Mouse (Mus musculus): ENCODE results near the gene Gm12166.
"Not testable (repeated sequence)": the region's sequence is repeated elsewhere in the genome, so short reads cannot be mapped to it uniquely, and the experiment has no call there.

Gm12166 gene

DNA sequence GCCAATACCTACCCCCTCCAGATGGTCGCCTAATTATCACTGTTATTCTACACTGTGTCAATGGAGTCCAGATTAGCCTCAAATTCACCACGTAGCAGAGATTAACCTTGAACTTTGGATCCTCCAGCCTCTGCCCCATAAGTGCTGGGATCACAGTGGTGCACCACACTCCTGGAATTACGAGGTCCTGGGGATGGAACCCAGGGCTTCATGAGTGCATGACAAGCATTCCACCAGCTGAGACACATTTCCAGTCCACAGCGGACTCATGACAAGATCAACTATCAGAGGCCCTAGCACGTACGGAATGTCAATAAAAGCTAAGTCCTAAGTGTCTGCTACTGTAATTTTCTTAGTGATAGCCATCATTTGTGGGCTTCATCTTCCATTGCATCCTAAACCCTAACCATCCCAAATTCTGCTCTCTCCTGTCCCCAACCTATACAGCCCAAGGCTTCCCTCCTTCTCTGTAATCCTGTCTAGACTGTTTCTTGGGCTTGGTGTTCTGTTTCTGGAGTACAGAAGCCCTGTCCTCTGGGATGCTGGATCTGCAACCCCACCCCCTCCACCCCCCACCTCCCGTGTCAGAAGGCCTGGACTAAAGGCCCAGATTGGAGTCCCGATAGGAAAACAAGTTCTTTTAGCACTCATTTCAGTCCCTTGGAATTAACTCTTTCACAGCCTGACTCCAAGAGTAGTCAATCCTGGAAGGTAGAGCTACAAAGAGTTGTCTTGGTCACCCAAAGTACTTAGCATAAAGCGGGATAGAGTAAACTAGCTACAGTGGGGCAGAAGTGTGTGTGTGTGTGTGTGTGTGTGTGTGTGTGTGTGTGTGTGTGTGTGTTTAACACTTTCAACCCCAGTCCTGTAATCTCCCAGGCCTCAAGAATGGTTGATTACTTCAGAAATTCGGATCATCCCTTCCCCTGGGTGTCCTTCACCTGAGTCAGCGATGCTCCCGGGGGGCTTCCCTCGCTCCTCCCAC is 3.1 kb upstream of the Gm12166 start:
- DNase-seq (ENCODE audit: low read depth), result no peak

DNA sequence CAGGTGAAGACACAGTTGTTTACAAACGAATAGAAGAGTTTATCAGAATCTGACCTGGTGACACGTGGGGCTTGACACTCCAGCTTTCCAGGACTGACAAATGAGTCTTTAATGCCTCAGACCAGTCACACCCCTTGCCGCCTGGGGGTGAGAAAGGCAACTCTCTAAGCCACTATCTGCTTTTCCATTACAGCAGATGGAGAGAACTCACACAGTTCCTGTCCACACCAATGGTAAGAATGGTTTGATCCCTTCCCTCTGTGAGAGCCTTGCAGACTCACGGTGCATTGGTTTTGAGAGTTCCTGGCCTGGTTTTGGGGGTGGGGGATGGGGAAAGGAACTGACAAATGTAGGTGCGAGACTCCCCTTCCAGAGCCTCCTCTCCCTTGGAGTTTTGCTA is 2.2 kb upstream of the Gm12166 start:
- no peak for DNase-seq (ENCODE audit: low read depth)

DNA sequence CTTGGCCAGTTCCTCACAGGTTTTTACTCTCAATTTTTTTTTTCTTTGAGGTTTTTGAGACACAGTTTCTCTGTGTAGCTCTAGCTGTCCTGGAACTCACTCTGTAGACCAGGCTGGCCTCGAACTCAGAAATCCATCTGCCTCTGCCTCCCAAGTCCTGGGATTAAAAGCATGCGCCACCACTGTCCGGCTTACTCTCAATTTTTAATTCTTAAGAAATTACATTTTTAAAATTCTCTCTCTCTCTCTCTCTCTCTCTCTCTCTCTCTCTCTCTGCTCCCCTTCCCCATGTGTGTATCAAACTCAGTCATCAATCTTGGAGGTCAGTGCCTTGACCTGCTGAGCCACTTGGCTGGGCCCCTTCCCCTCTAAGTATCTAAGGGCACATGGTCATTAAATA is 1.3 kb upstream of the Gm12166 start:
- not testable (repeated sequence) for DNase-seq (ENCODE audit: low read depth)

DNA sequence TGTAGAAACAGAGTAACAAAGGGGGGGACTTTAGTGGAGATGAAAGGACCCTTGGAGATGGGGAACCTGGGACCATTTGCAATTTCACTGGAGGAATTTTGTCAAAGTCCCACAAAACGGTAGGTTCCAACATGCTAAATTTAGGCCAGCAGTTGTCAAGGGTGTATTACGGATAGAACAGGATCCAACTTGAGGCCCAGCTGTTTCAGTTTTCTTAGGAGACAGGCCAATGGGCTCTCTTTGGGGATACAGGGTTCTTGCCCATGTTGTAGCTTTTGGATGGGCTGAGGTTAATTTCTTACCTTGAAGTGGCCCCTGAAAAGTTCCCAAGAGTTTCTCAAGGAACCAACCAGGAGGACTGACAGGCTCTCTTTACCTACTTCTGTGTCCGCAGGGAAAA is 4.9 kb downstream of the Gm12166 start:
- DNase-seq (ENCODE audit: low read depth), result no peak

DNA sequence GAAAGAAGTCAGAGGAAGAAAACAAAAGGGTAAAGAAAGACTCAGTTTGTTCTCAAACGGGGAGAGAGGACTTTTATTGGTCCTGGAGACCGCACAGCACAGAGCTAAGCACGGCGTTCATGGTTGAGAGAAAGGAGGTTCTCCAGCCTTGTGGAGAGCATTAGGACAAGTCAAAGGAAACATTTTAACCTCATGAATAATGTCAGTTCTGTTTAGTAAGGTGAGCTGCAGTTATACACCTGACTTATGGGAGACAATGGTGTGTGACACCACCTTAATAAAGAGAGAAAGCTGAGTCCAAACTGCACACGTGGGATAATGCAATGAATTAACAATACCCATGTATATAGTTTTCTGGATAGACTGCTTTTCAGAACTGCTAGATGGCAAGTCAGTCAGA is 7.3 kb downstream of the Gm12166 start:
- no peak for DNase-seq (ENCODE audit: low read depth)

DNA sequence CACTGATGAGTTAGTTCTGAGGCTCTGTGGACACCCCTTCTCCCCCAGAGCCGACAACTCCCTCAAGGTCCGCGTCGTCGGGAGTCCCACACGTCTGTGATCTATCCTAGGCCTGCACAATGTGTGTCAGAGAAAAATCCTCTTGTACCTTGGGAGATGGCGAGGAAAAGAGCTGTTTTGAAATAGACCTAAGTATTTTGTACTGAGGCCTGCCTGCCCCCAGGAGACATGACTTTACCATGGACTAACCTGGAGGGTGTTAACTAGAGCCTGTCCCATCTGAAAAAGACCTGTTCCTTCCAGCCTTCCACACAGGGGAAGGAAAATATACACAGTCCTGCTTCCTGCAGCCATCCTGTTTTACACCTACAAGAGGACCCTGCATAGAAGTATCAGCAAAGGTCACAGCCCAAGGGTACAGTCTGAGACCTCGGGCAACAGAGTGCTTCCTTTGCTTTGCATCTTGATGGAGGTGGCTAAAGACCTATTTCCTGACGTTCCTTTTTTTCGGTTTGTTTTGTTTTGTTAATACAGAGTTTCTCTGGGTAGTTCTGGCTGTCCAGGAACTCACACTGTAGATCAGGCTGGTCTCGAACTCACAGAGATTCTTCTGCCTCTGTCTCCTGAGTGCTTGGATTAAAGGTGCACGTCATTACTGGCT is 10.4 kb downstream of the Gm12166 start:
- DNase-seq (ENCODE audit: low read depth), result no peak

DNA sequence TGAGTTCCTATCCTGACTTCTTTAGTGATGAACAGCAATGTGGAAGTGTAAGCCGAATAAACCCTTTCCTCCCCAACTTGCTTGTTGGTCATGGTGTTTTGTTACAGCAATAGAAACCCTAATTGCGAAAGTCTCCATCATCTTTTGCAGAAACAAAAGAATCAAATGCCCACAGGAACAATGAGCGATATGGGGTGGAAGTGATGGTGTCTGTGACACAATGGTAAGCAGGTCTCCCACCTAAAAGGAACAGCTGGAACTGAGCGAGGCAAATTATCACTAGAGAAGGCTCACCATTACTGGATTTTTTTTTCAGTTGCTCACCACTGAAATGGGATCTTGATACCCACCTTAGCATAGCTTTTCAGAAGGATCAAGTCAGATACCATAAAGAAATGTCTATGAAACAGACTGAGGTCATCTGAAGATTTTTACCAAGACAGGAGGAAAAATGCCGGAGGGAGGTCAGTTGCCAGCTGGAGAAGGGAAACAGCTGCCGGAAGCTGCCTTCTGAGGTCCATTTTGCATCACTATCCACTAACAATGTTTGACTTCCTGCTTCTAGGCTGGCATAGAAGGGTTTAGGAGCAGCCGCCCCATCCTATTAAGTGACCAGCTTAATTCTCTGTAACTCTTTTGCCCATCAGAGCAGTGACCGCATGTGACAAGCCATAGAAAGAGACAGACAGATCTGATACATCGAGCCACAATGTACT is 11.1 kb downstream of the Gm12166 start:
- no peak for DNase-seq (ENCODE audit: low read depth)

DNA sequence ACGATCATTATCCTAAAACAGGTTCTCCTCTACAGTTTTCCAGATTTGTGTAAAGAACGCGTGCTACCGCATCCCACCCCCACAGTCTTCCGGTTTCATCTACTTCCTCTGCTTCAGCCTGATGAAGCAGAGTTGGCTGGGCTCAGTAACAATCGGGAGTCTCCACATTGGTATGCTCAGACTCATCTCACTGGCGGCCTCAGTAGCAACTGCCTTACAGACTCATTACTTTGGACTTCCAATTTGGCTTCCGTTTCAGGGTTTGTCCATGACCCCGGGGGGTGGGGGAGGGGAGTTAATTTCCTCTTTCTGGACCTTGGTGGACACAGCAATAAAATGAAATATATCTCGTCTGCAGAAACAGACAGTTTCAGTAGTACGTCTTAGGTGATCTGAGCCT is 12.8 kb downstream of the Gm12166 start:
- peak; percentile 64 for DNase-seq (ENCODE audit: low read depth)

DNA sequence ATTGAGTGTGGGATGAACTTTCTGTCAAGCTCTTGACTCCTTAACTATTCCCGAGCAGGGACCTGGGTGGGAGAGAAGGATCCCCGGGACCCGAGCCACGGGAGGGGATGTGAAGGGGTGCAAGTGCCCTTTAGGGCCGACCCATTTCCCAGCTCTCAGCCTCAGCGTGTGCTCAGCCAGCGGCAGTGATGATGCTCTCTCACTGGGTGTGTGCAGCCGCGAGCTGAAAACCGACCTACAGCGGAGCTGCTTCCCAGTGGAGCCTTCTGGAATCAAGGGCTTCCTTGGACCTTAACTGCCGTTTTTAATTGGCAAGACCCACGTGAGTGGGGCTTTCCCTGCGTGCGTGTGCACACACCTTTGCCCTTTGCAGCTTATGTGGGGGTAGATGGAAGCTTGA is 13.2 kb downstream of the Gm12166 start:
- no peak for DNase-seq (ENCODE audit: low read depth)

DNA sequence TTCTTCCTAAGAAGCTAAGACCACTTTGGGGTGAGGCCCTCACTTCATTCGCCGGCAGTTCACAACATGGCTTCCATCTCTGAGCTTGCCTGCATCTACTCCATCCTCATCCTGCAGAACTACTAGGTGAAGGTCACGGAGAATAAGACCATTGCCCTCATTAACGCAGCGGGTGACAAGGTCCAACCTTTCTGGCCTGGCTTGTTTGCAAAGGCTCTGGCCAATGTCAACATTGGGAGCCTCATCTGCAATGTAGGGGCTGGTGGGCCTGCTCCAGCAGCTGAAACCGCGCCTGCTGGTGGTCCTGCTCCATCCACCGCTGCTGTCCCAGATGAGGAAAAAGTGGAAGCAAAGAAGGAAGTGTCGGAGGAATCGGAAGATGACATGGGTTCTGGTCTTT is 15.7 kb downstream of the Gm12166 start:
- DNase-seq (ENCODE audit: low read depth), result no peak

DNA sequence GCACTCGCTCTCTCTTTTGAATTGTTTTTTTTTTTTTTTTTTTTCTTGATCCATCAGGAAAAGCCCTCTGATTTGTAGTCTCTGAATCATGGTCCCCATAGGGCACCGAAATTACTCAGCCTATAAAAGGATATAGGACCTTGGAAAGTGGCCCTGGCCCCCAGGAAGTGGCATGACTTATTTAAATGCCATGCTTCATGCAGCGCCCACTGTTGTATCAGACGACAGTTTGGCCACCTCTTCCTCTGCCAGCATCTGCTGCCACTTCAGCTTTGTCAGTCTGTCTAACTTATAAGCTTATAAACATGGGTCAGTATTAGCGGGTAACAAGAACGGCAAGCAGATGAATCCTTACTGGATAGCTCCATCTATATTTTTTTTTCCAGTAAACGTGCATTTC is 19.2 kb downstream of the Gm12166 start:
- DNase-seq (ENCODE audit: low read depth), result peak; percentile 11

DNA sequence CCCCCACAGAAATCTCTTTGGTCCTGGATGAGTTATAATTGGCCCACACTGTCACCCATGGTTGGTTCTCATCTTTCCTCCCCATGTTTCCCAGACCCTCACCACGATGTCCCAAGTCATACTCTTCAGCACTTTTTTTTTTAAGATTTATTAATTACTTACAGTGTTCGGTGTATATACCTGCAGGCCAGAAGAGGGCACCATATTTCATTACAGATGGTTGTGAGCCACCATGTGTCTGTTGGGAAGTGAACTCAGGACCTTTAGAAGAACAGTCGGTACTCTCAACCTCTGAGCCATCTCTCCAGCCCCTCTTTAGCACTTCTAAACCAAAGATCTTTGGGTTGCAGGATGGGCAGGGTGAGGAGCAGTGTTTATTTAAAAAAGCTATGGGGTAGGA is 20.7 kb downstream of the Gm12166 start:
- peak; percentile 22 for DNase-seq (ENCODE audit: low read depth)

DNA sequence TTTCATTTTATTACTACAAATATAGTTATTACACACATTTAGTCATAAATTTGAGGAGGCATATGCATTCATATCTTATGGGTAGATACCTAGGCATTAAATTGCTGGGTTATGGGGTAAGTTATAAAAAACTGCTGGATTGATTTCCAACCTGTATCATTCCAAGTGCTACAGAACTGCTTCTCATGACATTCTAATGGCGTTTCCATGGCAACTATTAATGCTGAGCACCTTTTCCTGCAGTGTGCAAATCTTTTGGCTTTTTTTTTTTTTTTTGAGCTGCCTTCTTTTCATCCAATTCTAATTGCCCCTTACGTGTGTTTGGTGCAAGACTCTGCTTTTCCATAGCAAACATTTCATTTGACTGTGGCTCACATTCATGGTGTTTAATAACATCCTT is 22.1 kb downstream of the Gm12166 start:
- no peak for DNase-seq (ENCODE audit: low read depth)

DNA sequence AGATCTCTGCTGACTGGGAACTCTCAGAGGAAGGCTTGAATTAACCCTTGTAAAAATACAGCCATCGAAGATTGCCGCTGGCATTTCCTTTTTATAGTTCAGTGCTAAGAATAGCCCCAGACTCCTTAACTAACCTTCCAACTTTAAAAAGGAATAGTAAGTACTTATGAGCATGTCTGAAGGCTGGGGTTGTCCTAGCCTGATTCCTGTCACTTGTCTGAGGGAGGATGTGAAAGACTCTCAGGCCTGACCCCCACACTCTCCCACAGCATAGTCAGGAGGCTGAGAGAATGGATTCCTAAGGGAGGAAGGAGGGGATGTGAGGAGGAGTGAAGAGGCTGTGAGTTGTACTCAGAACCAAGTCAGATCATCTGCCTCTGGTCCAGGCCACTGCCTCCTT is 22.6 kb downstream of the Gm12166 start:
- DNase-seq (ENCODE audit: low read depth), result no peak

DNA sequence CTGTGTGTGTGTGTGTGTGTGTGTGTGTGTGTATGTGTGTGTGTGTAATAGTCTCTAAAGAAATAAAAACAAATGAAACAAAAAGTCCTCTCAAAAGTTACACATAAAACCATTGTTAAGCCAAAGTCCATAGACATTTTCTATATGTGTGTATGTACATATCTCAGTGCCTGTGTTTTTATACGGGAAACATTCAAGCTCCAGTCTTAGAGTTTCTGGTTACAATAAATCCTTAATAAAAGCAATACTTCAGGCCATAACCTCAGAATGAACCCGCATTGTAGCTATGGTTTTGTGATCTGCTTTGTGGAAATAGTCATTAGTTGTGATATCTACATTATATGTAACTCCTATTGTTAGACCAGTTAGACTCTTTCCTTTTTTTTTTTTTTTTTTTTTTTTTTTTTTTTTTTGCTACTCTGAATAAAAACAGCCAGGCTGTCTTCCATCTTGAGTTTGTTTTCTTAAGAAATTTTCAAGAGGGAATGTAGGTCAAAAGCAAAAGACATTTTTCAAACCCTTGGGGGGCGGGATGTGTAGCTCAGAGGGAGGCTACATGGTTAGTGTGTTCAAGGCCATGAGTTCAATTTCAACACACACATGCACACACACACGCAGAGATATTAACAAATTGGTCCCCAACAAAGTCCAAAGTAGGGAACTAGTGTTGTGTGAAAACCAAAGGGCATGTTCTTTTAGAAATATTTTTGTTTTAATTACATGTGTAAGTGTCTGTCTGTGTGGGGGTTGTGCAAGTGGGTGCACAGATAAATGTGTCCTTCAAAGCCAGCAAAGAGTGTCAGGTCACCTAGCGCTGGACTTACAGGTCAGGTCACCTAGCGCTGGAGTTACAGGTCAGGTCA is 23.9 kb downstream of the Gm12166 start:
- peak; percentile 56 for DNase-seq (ENCODE audit: low read depth)

DNA sequence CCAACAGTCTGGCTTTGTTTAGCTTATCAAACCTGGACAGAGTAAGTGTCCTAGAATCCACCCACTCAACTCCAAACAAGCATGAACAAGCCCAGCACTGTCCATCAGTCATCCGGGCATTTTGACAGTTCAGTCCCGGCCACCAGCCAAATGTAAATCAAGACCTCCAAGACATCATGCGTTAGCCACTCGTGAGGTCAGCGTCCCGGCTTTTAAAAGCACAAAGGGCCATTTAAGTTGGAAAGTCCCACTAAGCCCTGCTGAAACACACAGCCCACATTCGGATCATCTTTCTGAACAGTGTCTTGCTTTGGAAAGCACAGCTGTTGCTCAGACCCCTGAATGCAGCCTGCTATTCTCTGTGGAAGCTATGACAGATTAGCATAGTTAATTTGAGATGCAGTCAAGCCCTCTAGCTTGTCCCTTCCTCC is 26.1 kb downstream of the Gm12166 start:
- DNase-seq (ENCODE audit: low read depth), result peak; percentile 95

DNA sequence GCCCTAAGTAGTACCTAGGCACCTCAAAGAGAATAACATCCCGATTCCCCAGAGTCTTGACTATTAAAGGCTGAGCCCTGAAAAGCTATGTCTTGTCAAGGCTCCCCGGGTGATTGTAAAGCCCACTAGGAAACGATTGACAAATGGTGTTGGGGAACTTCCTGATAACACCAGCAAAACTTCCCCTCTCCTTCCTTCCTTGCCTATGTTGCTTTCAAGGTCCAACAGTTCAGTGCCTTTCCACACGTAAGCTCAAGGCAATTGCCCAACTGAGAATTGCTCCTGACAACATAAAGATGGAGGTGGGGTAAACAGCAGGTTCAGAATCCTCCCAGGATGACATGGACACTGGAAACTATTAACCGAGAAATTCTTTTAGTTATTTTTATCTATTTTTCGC is 29.1 kb downstream of the Gm12166 start:
- DNase-seq (ENCODE audit: low read depth), result no peak

DNA sequence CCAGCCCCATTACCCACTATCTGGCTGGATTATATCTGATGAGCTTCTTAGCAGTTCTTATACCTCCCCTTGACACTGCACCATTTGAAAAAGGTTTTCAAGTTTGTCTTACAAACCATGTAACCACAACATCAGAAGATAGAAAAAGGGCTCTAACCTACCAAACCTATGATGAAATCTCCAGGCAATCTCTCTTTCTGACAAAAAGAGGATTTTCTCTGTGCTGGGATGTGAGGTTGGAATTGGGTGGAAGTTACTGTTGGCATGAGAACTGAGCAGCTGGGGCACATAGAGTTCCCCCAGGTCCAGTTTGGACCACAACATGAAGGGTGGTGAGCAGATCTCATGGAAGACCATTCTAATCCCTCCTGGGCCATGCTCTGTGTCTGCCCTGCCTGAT is 30.3 kb downstream of the Gm12166 start:
- no peak for DNase-seq (ENCODE audit: low read depth)

DNA sequence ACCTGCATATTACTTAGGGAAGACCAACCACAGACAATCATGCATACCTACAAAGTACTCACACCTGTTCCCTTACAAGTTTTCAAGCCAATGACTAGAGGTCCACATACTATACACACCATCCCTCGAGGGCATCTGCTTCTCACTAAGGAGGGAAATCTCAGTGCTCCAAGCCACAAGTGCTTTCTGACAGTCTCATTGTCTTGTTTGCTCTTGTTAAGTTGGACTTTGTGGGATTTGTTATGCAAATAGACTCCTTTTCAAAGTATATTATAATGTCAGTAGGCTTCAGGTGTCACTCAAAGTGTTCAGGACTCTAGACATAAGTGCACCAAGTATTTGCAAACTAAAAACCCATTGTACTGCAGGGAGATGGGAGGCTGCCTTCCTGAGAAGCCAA is 31.9 kb downstream of the Gm12166 start:
- DNase-seq (ENCODE audit: low read depth), result no peak

DNA sequence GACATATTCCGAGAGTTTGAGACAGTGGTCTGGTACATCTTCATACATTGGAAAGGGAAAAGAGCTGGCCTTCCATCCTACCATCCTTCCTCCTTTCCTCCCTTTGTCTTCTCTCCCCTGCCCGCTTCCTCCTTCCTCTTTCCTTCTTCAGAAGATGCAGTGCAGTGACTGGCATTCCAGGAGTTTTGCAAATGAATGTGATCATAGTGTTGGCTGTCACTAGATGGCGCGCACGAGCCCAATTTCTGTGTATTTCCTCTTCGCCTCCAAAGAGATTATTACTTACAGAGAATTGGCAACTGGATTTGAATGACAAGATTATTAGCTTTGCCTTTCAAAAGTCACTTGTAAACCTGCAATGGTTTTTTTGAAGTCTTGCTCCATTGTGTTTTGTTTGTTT is 36.1 kb downstream of the Gm12166 start:
- peak; percentile 93 for DNase-seq (ENCODE audit: low read depth)

Data from NIH3T3 (cell line).